9 mouse cellular contexts compared by ENCODE assay signal in the genomic region with DNA sequence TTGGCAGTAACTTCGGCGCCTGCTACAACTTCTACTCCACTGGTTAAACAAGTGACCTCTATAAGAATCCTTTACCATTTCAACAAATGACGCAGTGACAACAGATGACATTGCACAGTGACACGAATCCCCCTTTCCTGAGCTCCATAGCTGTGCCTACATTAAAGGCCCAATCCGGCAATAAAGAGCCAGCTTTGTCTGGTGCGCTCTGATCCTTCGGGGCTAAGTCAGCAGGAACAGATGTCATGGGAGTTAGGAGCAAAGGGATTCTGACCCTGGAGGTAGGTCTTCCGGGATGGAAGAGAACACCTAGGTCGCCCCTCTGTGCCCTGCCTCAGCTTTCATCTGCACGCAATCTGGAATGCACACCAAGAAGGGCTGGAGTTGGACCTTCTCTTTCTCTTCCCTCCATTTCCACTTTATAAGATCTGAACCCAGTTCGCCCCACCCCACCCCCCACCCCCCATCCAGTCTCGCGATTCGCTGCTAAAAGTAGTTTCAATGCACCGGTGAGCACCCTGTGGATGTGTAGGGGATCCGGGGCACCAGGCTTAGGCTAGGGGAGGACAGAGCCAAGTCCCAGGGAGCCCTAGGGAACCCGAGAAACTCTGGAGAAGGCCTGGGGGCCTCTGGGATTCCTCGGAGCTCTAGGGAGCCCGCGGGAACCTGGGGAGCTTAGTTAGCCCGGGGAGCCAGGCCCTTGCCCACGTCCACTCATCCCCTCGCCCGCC. TPM values are rescaled to one million over a fixed set of nuclear protein-coding genes. Genes with fewer than 3 reads are reported as not detected.
DNase-seq lines count a peak whose midpoint lies in the region; ATAC-seq lines count a peak whose summit lies in the region.
"Had no signal": no experiment of that assay in that cellular context is flagged by ENCODE, and none has a peak within 500 bp of the region (broad histone marks: within the 10 kb centered on the region; RNA-seq: fewer than 3 reads in every experiment).

No protein-coding gene starts in this region.

- H3K27ac ChIP-seq in kidney, embryonic 15.5 days: no peak overlapping the region
- no peak overlapping the region for H3K27ac ChIP-seq in embryonic facial prominence, embryonic 13.5 days
- H3K27ac ChIP-seq in intestine, embryonic 16.5 days (ENCODE audit: low read length): no peak overlapping the region
- H3K27ac ChIP-seq in neural tube, embryonic 12.5 days: no peak overlapping the region

- H3K9ac ChIP-seq in kidney, embryonic 15.5 days: peak overlapping the region; percentile 26; the same call in 1 of the 2 replicates
- peak overlapping the region; percentile 60 for H3K9ac ChIP-seq in embryonic facial prominence, embryonic 13.5 days
- peak overlapping the region; percentile 61 for H3K9ac ChIP-seq in intestine, embryonic 16.5 days (ENCODE audit: low read depth, low read length)
- peak overlapping the region; percentile 48; the same call in 1 of the 2 replicates for H3K9ac ChIP-seq in neural tube, embryonic 12.5 days

- ATAC-seq in kidney, embryonic 15.5 days (replicated peaks; ENCODE audit: low FRiP score): peak; percentile 72
- peak; percentile 34; the same call in 1 of the 2 replicates for ATAC-seq in embryonic facial prominence, embryonic 13.5 days (ENCODE audit: insufficient number of reproducible peaks, insufficient read depth, low FRiP score, low TSS enrichment, low read depth)
- peak; percentile 77 for ATAC-seq in intestine, embryonic 16.5 days
- peak; percentile 61; the same call in 1 of the 2 replicates for ATAC-seq in neural tube, embryonic 12.5 days (ENCODE audit: low FRiP score, low read depth)

- H3K4me3 ChIP-seq in kidney, embryonic 15.5 days (replicated peaks): peak overlapping the region; percentile 55
- peak overlapping the region; percentile 56 for H3K4me3 ChIP-seq in embryonic facial prominence, embryonic 13.5 days
- peak overlapping the region; percentile 55 for H3K4me3 ChIP-seq in intestine, embryonic 16.5 days (ENCODE audit: low read length)
- peak overlapping the region; percentile 45 for H3K4me3 ChIP-seq in neural tube, embryonic 12.5 days

- WGBS in kidney, embryonic 15.5 days: 5% methylated on average over 23 of the region's 24 CpGs
- 5% methylated on average over 24 of the region's 24 CpGs for WGBS in embryonic facial prominence, embryonic 13.5 days
- 13% methylated on average over 23 of the region's 24 CpGs for WGBS in intestine, embryonic 16.5 days
- WGBS in neural tube, embryonic 12.5 days: 6% methylated on average over 24 of the region's 24 CpGs

- no peaks in the 10 kb centered on the region for H3K36me3 ChIP-seq in kidney, embryonic 15.5 days
- H3K36me3 ChIP-seq in embryonic facial prominence, embryonic 13.5 days: no peaks in the 10 kb centered on the region
- H3K36me3 ChIP-seq in intestine, embryonic 16.5 days (ENCODE audit: control insufficient read depth, insufficient read depth, low read length): no peaks in the 10 kb centered on the region
- no peaks in the 10 kb centered on the region for H3K36me3 ChIP-seq in neural tube, embryonic 12.5 days

- peak overlapping the region; percentile 94 for H3K4me2 ChIP-seq in kidney, embryonic 15.5 days
- peak overlapping the region; percentile 81 for H3K4me2 ChIP-seq in embryonic facial prominence, embryonic 13.5 days
- peak overlapping the region; percentile 94 for H3K4me2 ChIP-seq in intestine, embryonic 16.5 days (ENCODE audit: low read depth, low read length)
- H3K4me2 ChIP-seq in neural tube, embryonic 12.5 days (replicated peaks): peak overlapping the region; percentile 86

- DNase-seq in kidney, postnatal 25 days: no peak
- DNase-seq in layer of hippocampus, adult 8-10 months (ENCODE audit: low spot score in 2 of 2): no peak
- no peak for DNase-seq in thymus, postnatal 4 days
- no peak for DNase-seq in urinary bladder, adult 2 months (ENCODE audit: low spot score)

- peaks cover 31% of the 10 kb centered on the region for H3K27me3 ChIP-seq in kidney, embryonic 15.5 days
- peaks cover 40% of the 10 kb centered on the region for H3K27me3 ChIP-seq in embryonic facial prominence, embryonic 13.5 days
- peaks cover 8% of the 10 kb centered on the region; the same call in 1 of the 2 replicates for H3K27me3 ChIP-seq in intestine, embryonic 16.5 days (replicated peaks; ENCODE audit: control insufficient read depth, insufficient read depth, low read length)
- H3K27me3 ChIP-seq in neural tube, embryonic 12.5 days (replicated peaks): peaks cover 23% of the 10 kb centered on the region

- no peaks in the 10 kb centered on the region for H3K9me3 ChIP-seq in kidney, embryonic 15.5 days (replicated peaks)
- no peaks in the 10 kb centered on the region for H3K9me3 ChIP-seq in embryonic facial prominence, embryonic 13.5 days
- H3K9me3 ChIP-seq in intestine, embryonic 16.5 days (ENCODE audit: control insufficient read depth, low read length): no peaks in the 10 kb centered on the region
- no peaks in the 10 kb centered on the region for H3K9me3 ChIP-seq in neural tube, embryonic 12.5 days

- H3K4me1 ChIP-seq in kidney, embryonic 15.5 days: peaks cover 10% of the 10 kb centered on the region
- H3K4me1 ChIP-seq in embryonic facial prominence, embryonic 13.5 days: no peaks in the 10 kb centered on the region
- no peaks in the 10 kb centered on the region for H3K4me1 ChIP-seq in intestine, embryonic 16.5 days (ENCODE audit: control insufficient read depth, insufficient read depth, low read length)
- H3K4me1 ChIP-seq in neural tube, embryonic 12.5 days: peaks cover 11% of the 10 kb centered on the region

RNA-seq across cellular contexts. Expression of a gene that starts 0.7 kb away (rescaled TPM):
- 0.75 and 0.85 TPM in 2 replicates for polyA plus RNA-seq in kidney, embryonic 15.5 days (2015; fragmentation: Nextera tagmentation; extraction: Ambion mirVana)
- polyA plus RNA-seq in embryonic facial prominence, embryonic 13.5 days (2015; fragmentation: Nextera tagmentation; extraction: Ambion mirVana): 0.66 and 0.91 TPM in 2 replicates
- 0.11 and 0.40 TPM in 2 replicates for polyA plus RNA-seq in intestine, embryonic 16.5 days (2015; fragmentation: Nextera tagmentation; extraction: Ambion mirVana)
- polyA plus RNA-seq in neural tube, embryonic 12.5 days (2016; fragmentation: Nextera tagmentation; extraction: Ambion mirVana): 0.29 and 0.40 TPM in 2 replicates
- 1 to 10 TPM; 1.6 to 2.9 (median 2.0) TPM for total RNA-seq in layer of hippocampus, adult 8-10 months (2022)
- 0.04 TPM in 1 of 2 replicates, not detected in the other for polyA plus RNA-seq in urinary bladder, adult 2 months (2012; rRNA removed)

RNA-seq across cellular contexts. Expression of a gene that starts 32.0 kb away (rescaled TPM):
- not detected in 2 replicates for polyA plus RNA-seq in kidney, embryonic 15.5 days (2015; fragmentation: Nextera tagmentation; extraction: Ambion mirVana)
- not detected in 2 replicates for polyA plus RNA-seq in embryonic facial prominence, embryonic 13.5 days (2015; fragmentation: Nextera tagmentation; extraction: Ambion mirVana)
- not detected in 2 replicates for polyA plus RNA-seq in intestine, embryonic 16.5 days (2015; fragmentation: Nextera tagmentation; extraction: Ambion mirVana)
- not detected in 2 replicates for polyA plus RNA-seq in neural tube, embryonic 12.5 days (2016; fragmentation: Nextera tagmentation; extraction: Ambion mirVana)
- not detected for total RNA-seq in layer of hippocampus, adult 8-10 months (2022)
- polyA plus RNA-seq in urinary bladder, adult 2 months (2012; rRNA removed): not detected in 2 replicates
- polyA plus RNA-seq: gonadal fat pad, adult 2 months had no signal

RNA-seq across cellular contexts. Expression of a gene that starts 35.3 kb away (rescaled TPM):
- polyA plus RNA-seq in kidney, embryonic 15.5 days (2015; fragmentation: Nextera tagmentation; extraction: Ambion mirVana): not detected in 2 replicates
- polyA plus RNA-seq in embryonic facial prominence, embryonic 13.5 days (2015; fragmentation: Nextera tagmentation; extraction: Ambion mirVana): 0.11 TPM in 1 of 2 replicates, not detected in the other
- 0.16 and 0.18 TPM in 2 replicates for polyA plus RNA-seq in intestine, embryonic 16.5 days (2015; fragmentation: Nextera tagmentation; extraction: Ambion mirVana)
- polyA plus RNA-seq in neural tube, embryonic 12.5 days (2016; fragmentation: Nextera tagmentation; extraction: Ambion mirVana): not detected in 2 replicates
- under 1 TPM in 1 of 4 experiments, not detected in 3; 0.30 TPM for total RNA-seq in layer of hippocampus, adult 8-10 months (2022)
- not detected in 2 replicates for polyA plus RNA-seq in urinary bladder, adult 2 months (2012; rRNA removed)
- polyA plus RNA-seq: gonadal fat pad, adult 2 months had no signal
